Mouse (Mus musculus): ENCODE results near the gene Arhgap18. TPM values are rescaled to one million over a fixed set of nuclear protein-coding genes. Genes with fewer than 3 reads are reported as not detected.

The Arhgap18 gene
- 8.7 and 11.1 TPM in 2 replicates for polyA plus RNA-seq (2016; fragmentation: Nextera tagmentation; extraction: Ambion mirVana)

GRCm38 (mm10) chr10:26752929-26753567 is at the start of gene Arhgap18:
Gene Arhgap18 (plus strand): TSS chr10:26753421.
- Histone ChIP-seq H3K4me1 (no peaks in the 10 kb centered on the region), H3K27ac (replicated peaks) (peak within 1 kb of the TSS; percentile 40; the same call in 1 of the 2 replicates), H3K4me3 (no peak within 1 kb of the TSS), H3K36me3 (replicated peaks) (no peaks in the 10 kb centered on the region), H3K27me3 (replicated peaks; ENCODE audit: low read depth, poor library complexity, severe bottlenecking) (no peaks in the 10 kb centered on the region), H3K9me3 (no peaks in the 10 kb centered on the region)
- 83% methylated on average over 11 of the region's 11 CpGs for WGBS
- peak; percentile 10 for DNase-seq (ENCODE audit: low spot score)

- H3K9me3 ChIP-seq = no peaks in the 10 kb centered on the region
- no peak overlapping the region for H3K4me3 ChIP-seq
- 93% methylated on average over 7 of the region's 7 CpGs for WGBS
- H3K27ac ChIP-seq (replicated peaks) = no peak overlapping the region; the same call in 1 of the 2 replicates
- H3K36me3 ChIP-seq (replicated peaks) = no peaks in the 10 kb centered on the region
- peaks cover 6% of the 10 kb centered on the region for H3K4me1 ChIP-seq
- H3K27me3 ChIP-seq (replicated peaks; ENCODE audit: low read depth, poor library complexity, severe bottlenecking) = no peaks in the 10 kb centered on the region
- DNase-seq (ENCODE audit: low spot score) = no peak
Observed at GRCm38 (mm10) chr10:26710458-26711011, 42.7 kb upstream of the Arhgap18 start.

GRCm38 (mm10) chr10:26711068-26711467 is 42.2 kb upstream of the Arhgap18 start:
- peak; percentile 14 for DNase-seq (ENCODE audit: low spot score)
- Histone ChIP-seq H3K27ac (replicated peaks) (no peak overlapping the region; the same call in 1 of the 2 replicates), H3K27me3 (replicated peaks; ENCODE audit: low read depth, poor library complexity, severe bottlenecking) (no peaks in the 10 kb centered on the region), H3K4me1 (peaks cover 6% of the 10 kb centered on the region), H3K36me3 (replicated peaks) (no peaks in the 10 kb centered on the region), H3K9me3 (no peaks in the 10 kb centered on the region), H3K4me3 (no peak overlapping the region)
- WGBS = 14% methylated on average over 3 of the region's 3 CpGs

GRCm38 (mm10) chr10:26713986-26714385 is 39.2 kb upstream of the Arhgap18 start:
- H3K9me3 ChIP-seq = no peaks in the 10 kb centered on the region
- WGBS = 37% methylated on average over 3 of the region's 3 CpGs
- peaks cover 6% of the 10 kb centered on the region for H3K4me1 ChIP-seq
- H3K36me3 ChIP-seq (replicated peaks) = no peaks in the 10 kb centered on the region
- H3K27me3 ChIP-seq (replicated peaks; ENCODE audit: low read depth, poor library complexity, severe bottlenecking) = no peaks in the 10 kb centered on the region
- no peak overlapping the region for H3K4me3 ChIP-seq
- no peak for DNase-seq (ENCODE audit: low spot score)
- H3K27ac ChIP-seq (replicated peaks) = no peak overlapping the region

DNA sequence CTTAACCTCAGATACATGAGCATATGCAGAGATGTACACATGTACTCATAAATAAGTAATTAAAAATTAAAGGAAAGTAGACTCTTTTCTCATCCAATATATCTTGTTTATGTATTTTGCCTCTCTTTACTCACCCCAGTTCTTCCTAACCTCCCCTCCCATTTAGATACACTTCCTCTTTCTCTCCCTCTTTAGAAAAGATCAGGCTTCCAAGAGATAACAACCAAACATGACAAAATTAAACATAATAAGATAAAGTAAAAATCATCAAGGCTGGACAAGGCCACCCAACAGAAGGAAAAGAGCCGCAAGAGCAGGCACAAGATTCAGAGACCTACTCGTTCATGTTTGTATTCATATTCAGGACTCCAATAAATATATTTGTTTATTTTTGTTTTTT is 28.5 kb upstream of the Arhgap18 start:
- Histone ChIP-seq H3K36me3 (replicated peaks) (no peaks in the 10 kb centered on the region), H3K4me3 (no peak overlapping the region), H3K27ac (replicated peaks) (no peak overlapping the region), H3K27me3 (replicated peaks; ENCODE audit: low read depth, poor library complexity, severe bottlenecking) (no peaks in the 10 kb centered on the region), H3K4me1 (no peaks in the 10 kb centered on the region), H3K9me3 (0 out of 2 replicates have a peak, but pooled peaks cover 6% of the 10 kb centered on the region)
- WGBS = 90% methylated on average over 2 of the region's 2 CpGs
- DNase-seq (ENCODE audit: low spot score) = no peak

DNA sequence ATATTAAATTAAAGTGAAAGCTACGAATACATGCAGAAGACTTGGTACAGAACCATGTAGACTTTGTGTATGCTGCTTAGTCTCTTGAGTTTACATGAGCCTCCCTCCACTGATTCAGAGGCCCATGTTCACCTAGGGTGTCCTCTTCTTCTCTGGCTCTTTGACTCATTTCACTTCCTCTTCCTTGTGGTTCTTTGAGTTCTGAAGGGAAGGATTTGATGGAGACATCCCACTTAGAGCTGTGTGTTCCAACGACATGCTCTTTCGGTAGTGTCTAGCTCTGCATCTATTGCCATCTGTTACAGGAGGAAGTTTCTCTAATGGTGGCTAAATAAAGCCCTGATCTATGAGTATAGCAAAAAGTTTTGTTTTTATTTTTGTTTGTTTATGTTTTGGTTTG is 28.0 kb upstream of the Arhgap18 start:
- DNase-seq (ENCODE audit: low spot score) = no peak
- 89% methylated on average over 3 of the region's 3 CpGs for WGBS
- Histone ChIP-seq H3K4me1 (no peaks in the 10 kb centered on the region), H3K4me3 (no peak overlapping the region), H3K9me3 (peaks cover 10% of the 10 kb centered on the region; the same call in 1 of the 2 replicates), H3K36me3 (replicated peaks) (no peaks in the 10 kb centered on the region), H3K27me3 (replicated peaks; ENCODE audit: low read depth, poor library complexity, severe bottlenecking) (no peaks in the 10 kb centered on the region), H3K27ac (replicated peaks) (no peak overlapping the region)

DNA sequence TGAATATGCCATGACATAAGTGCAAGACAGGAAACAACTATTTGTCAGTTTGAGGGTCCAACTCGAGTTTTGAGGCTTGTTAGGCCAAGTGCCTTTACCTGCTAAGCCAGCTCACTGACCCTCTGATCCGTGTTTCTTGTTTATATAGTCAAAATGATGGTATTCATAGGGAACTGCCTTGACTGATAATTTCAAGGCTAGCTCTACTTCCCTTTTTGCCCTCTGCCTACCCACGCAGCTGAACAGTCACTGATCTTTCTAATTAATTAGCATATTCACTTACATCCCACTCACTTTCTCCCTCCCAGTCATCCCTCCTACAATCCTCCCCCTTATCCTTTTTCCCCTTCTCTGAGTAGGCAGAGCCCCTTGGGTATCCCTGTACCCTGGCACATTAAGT is 2.4 kb upstream of the Arhgap18 start:
- H3K36me3 ChIP-seq (replicated peaks) = no peaks in the 10 kb centered on the region
- H3K27ac ChIP-seq (replicated peaks) = no peak overlapping the region
- H3K4me1 ChIP-seq = no peaks in the 10 kb centered on the region
- no peak for DNase-seq (ENCODE audit: low spot score)
- 80% methylated on average over 3 of the region's 3 CpGs for WGBS
- H3K27me3 ChIP-seq (replicated peaks; ENCODE audit: low read depth, poor library complexity, severe bottlenecking) = no peaks in the 10 kb centered on the region
- H3K4me3 ChIP-seq = no peak overlapping the region
- H3K9me3 ChIP-seq = no peaks in the 10 kb centered on the region

GRCm38 (mm10) chr10:26752064-26752928 is 925 bp upstream of the Arhgap18 start:
- Histone ChIP-seq H3K27me3 (replicated peaks; ENCODE audit: low read depth, poor library complexity, severe bottlenecking) (no peaks in the 10 kb centered on the region), H3K36me3 (replicated peaks) (no peaks in the 10 kb centered on the region), H3K4me3 (no peak overlapping the region), H3K27ac (replicated peaks) (peak overlapping the region; percentile 40; the same call in 1 of the 2 replicates), H3K9me3 (no peaks in the 10 kb centered on the region), H3K4me1 (no peaks in the 10 kb centered on the region)
- DNase-seq (ENCODE audit: low spot score) = peak; percentile 41
- 69% methylated on average over 16 of the region's 16 CpGs for WGBS

GRCm38 (mm10) chr10:26754006-26754405 is 785 bp downstream of the Arhgap18 start:
- 92% methylated on average over 6 of the region's 6 CpGs for WGBS
- Histone ChIP-seq H3K27me3 (replicated peaks; ENCODE audit: low read depth, poor library complexity, severe bottlenecking) (no peaks in the 10 kb centered on the region), H3K4me1 (no peaks in the 10 kb centered on the region), H3K27ac (replicated peaks) (no peak overlapping the region), H3K4me3 (no peak overlapping the region), H3K9me3 (no peaks in the 10 kb centered on the region), H3K36me3 (replicated peaks) (no peaks in the 10 kb centered on the region)
- no peak for DNase-seq (ENCODE audit: low spot score)

DNA sequence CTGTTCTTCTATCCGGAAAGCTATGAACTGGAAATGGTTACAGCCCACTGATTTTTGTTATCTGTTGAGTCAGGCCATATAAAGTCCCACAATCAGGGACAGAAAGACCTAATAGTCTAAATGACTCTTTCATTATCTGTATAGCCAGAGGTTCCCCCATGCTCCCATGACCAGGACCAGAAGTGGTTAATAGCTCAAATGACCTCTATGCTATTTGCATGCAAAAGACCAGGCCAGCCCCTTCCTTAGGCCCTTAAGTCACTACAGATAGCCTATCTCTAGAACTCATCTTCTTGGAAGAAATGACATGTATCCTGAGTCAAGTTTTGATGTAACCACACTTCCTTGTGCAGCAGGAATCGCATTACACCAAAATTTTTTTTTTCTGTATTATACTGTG is 4.0 kb downstream of the Arhgap18 start:
- Histone ChIP-seq H3K4me1 (peaks cover 5% of the 10 kb centered on the region; the same call in 1 of the 2 replicates), H3K4me3 (no peak overlapping the region), H3K27me3 (replicated peaks; ENCODE audit: low read depth, poor library complexity, severe bottlenecking) (no peaks in the 10 kb centered on the region), H3K9me3 (no peaks in the 10 kb centered on the region), H3K27ac (replicated peaks) (no peak overlapping the region), H3K36me3 (replicated peaks) (no peaks in the 10 kb centered on the region)
- WGBS = 95% methylated on average over 2 of the region's 2 CpGs
- no peak for DNase-seq (ENCODE audit: low spot score)

DNA sequence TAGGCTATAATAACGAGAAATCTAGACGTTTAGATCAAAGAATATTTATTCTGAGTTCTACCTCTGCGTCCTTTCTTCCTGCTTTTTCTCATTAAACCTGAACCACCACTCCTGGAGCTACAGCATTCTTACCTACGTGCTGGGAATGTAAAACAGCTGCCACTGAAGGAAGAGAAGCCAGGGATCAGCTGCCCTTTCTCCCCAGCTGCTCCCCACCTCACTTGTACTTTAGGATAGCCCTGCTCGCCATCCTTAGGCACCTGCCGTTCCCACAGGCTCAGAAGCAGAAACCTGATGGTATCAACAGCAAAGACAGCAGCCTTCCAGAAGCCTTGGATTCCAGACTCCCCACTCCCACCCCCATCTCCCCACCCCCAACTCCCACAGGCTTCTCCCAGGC is 6.2 kb downstream of the Arhgap18 start:
- WGBS = 51% methylated on average over 6 of the region's 6 CpGs
- Histone ChIP-seq H3K9me3 (no peaks in the 10 kb centered on the region), H3K27me3 (replicated peaks; ENCODE audit: low read depth, poor library complexity, severe bottlenecking) (no peaks in the 10 kb centered on the region), H3K4me1 (peaks cover 5% of the 10 kb centered on the region; the same call in 1 of the 2 replicates), H3K36me3 (replicated peaks) (no peaks in the 10 kb centered on the region), H3K27ac (replicated peaks) (0 out of 2 replicates have a peak overlapping the region, but pooled peaks have one; percentile 20), H3K4me3 (no peak overlapping the region)
- no peak for DNase-seq (ENCODE audit: low spot score)

DNA sequence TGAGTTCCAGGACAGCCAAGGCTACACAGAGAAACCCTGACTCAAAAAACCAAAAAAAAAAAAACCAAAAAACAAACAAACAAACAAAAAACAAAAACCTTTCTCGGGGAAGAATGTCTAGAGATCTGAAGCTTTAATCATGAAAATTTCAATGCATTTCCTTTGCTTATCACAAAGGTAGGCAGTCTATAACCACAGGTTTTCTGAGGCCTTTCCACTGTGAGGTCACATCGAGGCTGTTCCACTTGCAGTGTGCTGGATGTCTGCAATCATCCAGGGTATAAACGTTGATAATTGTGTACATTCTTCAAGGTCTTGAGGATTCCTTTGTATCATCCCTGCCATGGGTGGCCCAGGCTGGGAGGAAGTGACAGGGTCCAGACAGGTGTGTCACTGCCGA is 7.9 kb downstream of the Arhgap18 start:
- H3K4me1 ChIP-seq = peaks cover 5% of the 10 kb centered on the region; the same call in 1 of the 2 replicates
- no peaks in the 10 kb centered on the region for H3K9me3 ChIP-seq
- DNase-seq (ENCODE audit: low spot score) = no peak
- no peaks in the 10 kb centered on the region for H3K36me3 ChIP-seq (replicated peaks)
- H3K27ac ChIP-seq (replicated peaks) = no peak overlapping the region
- H3K4me3 ChIP-seq = no peak overlapping the region
- 86% methylated on average over 4 of the region's 4 CpGs for WGBS
- no peaks in the 10 kb centered on the region for H3K27me3 ChIP-seq (replicated peaks; ENCODE audit: low read depth, poor library complexity, severe bottlenecking)
